Mouse (Mus musculus) cerebellum, adult 2 months (tissue): ENCODE data around the gene Ephb2. TPM values are rescaled to one million over a fixed set of nuclear protein-coding genes. Genes with fewer than 3 reads are reported as not detected.
A peak's percentile ranks its signal among the peaks of the same experiment; 100 is the strongest.

Experiments
- DNase-seq, 2 experiments: peaks; one replicate each; pipeline ENCODE4 v3.0.0; 2021
- H3K27ac ChIP-seq: fragments of 200-500 bp; 2 replicates; pipeline ENCODE4 v1.5.1; 2012; ENCODE audit warnings: low read length, control low read depth, inconsistent platforms; ENCODE audit not compliant: insufficient read depth
- H3K27me3 ChIP-seq: fragments of 200-500 bp; 2 replicates; pipeline ENCODE4 v1.6.1; 2012; ENCODE audit warnings: inconsistent platforms, mild to moderate bottlenecking, low read length, moderate library complexity; ENCODE audit not compliant: control insufficient read depth, insufficient read depth
- H3K4me1 ChIP-seq: fragments of 200-500 bp; 2 replicates; pipeline ENCODE4 v1.6.1; 2011; ENCODE audit warnings: low read length; ENCODE audit not compliant: control insufficient read depth, insufficient read depth
- H3K4me3 ChIP-seq: fragments of 200-500 bp; replicated peaks from 2 replicates; pipeline ENCODE3; 2011; ENCODE audit warnings: mild to moderate bottlenecking, low read depth, low read length, control low read depth; ENCODE audit not compliant: insufficient read depth
- CTCF ChIP-seq: fragments of 200-500 bp; IDR thresholded peaks from 2 replicates; pipeline ENCODE4 v1.5.1; 2011; ENCODE audit warnings: low read depth, mild to moderate bottlenecking, control low read depth, low read length, moderate library complexity, borderline replicate concordance; ENCODE audit not compliant: insufficient read depth
- POLR2A ChIP-seq: fragments of 200-500 bp; IDR thresholded peaks from 2 replicates; pipeline ENCODE4 v1.6.1; 2011; ENCODE audit warnings: low read length, control low read depth, borderline replicate concordance; ENCODE audit not compliant: insufficient read depth
- WGBS: fragments of 180-500 bp; shearing (Covaris S2); methylation state at CpG from one replicate; pipeline ENCODE4 v1.1.7; 2018; 5-methylcytosine and 5-hydroxymethylcytosine counted together
- polyA plus RNA-seq: library from polyadenylated mRNA; depleted of rRNA; stranded (reverse); fragments of >200 nt; gene quantifications from 2 replicates; pipeline ENCODE4 v1.2.3, GENCODE M21; 2012

Gene Ephb2
- polyA plus RNA-seq, 1 experiment, result 29.1 TPM

DNA sequence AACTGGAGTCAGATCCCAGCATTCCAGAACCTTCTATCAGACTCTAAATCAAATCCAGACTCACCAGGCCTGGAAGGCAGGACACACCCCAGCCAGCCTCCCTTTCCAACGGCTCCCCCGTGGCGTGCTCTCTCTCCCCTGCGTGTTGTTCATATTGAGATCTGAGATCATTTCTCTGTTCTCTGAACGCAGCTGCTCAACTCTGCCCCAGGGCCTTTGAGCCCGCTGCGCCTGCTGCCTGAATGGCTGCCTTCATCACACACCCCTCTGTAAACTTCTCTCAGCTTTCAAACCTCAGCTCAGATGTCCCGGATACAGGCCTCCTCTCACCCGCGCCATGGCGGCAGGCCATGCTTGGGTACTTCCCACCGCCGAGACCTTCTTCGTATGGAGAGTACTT, 155.1 kb downstream of the Ephb2 start:
- 80% methylated on average over 14 of the region's 14 CpGs for WGBS
- Histone ChIP-seq H3K27me3 (no peaks in the 10 kb centered on the region), H3K4me1 (0 out of 2 replicates have a peak, but pooled peaks cover 2% of the 10 kb centered on the region), H3K27ac (no peak overlapping the region), H3K4me3 (no peak overlapping the region)
- DNase-seq, result no peak
- TF ChIP-seq POLR2A (no peak), CTCF (no peak)

DNA sequence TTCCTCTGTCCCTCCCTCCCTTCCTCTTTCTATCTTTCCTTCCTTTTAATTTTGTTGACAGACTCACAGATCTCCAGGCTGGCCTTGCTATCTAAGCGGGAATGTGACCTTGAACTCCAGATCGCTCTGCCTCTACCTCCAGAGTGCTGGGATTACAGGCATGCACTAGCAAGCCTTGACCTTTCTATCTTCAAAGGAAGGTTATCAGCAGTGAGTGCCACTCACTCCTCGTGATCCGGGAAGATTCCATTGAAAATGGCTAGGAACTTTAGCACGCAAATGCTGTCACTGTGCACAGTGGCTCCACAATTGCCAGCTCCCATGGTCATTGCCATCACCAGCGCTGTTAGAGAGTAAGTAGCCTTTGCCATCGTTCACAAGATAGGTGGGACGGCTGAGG, 156.6 kb downstream of the Ephb2 start:
- no peak for TF ChIP-seq CTCF
- no peak for TF ChIP-seq POLR2A
- Histone ChIP-seq H3K27me3 (no peaks in the 10 kb centered on the region), H3K27ac (no peak overlapping the region), H3K4me3 (no peak overlapping the region), H3K4me1 (0 out of 2 replicates have a peak, but pooled peaks cover 2% of the 10 kb centered on the region)
- no peak for DNase-seq
- 87% methylated on average over 8 of the region's 8 CpGs for WGBS

DNA sequence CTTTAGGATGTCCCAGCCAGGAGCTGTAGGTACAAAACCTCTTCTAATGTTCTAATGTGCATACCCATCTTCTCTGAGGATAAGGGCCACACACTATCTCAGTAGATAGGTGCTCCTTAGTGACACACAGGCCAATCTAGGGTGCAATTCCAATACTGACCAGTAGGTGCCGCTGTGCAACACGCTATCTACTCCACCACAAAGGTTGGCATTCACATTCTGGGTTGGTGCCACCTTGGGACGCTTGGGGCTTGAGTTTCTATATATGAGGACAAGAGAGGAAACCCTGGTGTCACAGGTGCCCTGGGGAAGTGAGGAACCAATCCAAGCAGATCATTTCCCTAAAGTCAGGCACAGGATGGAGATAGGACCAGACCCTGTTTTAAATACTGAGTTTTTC, 157.3 kb downstream of the Ephb2 start:
- WGBS, result 2% methylated on average over 3 of the region's 3 CpGs
- TF ChIP-seq CTCF (peak; percentile 99), POLR2A (no peak)
- Histone ChIP-seq H3K27ac (no peak overlapping the region), H3K4me3 (no peak overlapping the region), H3K4me1 (0 out of 2 replicates have a peak, but pooled peaks cover 2% of the 10 kb centered on the region), H3K27me3 (no peaks in the 10 kb centered on the region)
- peak; percentile 86 to 95 for DNase-seq

DNA sequence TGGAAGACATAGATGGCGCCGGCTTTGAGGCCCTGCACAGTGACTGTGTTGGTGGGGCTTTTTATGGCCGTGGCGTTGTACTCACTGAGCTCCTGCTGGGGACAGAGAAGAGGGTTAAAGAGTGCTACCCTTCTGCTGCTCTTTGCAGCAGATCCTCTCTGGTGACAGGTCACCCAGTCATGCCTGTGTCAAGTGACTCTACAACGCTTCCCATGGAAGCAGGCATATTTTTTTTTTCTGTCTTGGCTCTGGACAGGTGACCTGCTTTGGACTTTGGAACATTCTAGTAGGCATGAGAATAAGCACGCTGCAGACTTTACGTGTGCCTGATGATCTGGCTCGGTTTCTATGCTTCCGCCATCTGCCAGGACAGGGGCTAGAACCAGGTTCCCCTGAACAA, 160.3 kb downstream of the Ephb2 start:
- 66% methylated on average over 9 of the region's 9 CpGs for WGBS
- H3K27ac ChIP-seq, result no peak overlapping the region
- DNase-seq, result no peak
- no peaks in the 10 kb centered on the region for H3K27me3 ChIP-seq
- no peak overlapping the region for H3K4me3 ChIP-seq
- TF ChIP-seq CTCF, result no peak
- H3K4me1 ChIP-seq, result 0 out of 2 replicates have a peak, but pooled peaks cover 2% of the 10 kb centered on the region

DNA sequence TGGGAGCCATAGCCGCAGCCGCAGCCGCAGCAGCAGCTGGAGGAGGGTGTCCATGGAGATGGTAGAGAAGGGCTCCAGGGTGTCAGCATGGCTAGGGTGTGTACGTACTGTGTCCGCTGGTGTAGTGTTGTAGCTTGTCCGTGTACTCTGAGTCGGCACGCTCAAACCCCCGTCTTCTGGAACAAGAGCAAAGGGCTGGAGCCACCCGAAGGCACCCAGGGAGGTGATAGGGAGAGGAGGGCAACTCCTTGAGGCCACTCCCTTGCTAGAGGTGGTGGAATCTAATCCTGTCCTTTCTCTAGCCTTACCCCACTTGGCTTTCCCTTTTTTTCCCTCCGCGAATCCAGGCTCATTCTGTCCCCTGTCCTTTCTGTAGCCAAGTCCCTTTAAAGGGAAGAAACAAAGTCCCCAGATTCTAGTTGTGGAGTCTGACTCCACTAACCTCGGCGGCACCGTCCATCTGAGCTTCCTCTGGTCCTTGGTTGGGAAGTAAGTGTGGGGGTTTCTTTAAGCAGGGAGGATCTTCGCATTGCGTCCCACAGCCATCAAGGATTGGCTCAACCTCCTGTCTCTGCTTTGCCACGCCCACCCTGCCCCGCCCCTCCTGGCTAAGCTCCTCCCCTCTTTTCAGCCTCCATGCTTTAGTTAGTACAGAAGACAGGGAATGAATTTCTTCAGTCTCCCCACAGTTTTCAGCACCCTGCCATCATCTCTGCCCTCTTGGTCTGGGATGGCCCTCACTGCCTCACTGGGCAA, 163.3 kb downstream of the Ephb2 start:
- DNase-seq, result no peak
- WGBS, result 90% methylated on average over 19 of the region's 19 CpGs

DNA sequence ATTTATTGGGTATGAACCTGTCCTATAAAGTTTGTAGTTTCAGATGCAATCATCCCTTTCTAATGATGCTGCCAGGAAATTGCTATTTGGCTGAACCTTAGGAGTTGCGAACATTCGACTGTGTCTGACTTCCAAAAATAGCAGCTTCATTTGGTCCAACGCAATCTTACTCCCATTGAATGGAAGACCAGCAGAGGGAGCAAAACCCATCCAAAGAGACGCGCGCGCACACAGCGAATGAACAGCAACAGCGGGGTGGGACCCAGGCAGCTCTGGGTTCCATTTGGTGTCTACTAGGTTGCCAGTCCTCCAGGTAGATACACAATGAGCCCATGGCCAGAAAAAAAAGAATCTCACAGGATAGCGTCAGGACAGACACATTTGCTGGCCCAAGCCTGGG, 168.0 kb downstream of the Ephb2 start:
- Histone ChIP-seq H3K4me1 (no peaks in the 10 kb centered on the region), H3K27ac (no peak overlapping the region), H3K27me3 (no peaks in the 10 kb centered on the region), H3K4me3 (no peak overlapping the region)
- TF ChIP-seq CTCF (peak; percentile 19; the same call in 1 of the 2 replicates), POLR2A (no peak)
- 60% methylated on average over 10 of the region's 10 CpGs for WGBS
- DNase-seq, result no peak

More for the DNA sequence above, 163.3 kb downstream of the Ephb2 start:
- Histone ChIP-seq H3K4me3 (no peak overlapping the region), H3K27me3 (no peaks in the 10 kb centered on the region), H3K4me1 (no peaks in the 10 kb centered on the region), H3K27ac (no peak overlapping the region)
- TF ChIP-seq CTCF, result no peak
- no peak for TF ChIP-seq POLR2A

DNA sequence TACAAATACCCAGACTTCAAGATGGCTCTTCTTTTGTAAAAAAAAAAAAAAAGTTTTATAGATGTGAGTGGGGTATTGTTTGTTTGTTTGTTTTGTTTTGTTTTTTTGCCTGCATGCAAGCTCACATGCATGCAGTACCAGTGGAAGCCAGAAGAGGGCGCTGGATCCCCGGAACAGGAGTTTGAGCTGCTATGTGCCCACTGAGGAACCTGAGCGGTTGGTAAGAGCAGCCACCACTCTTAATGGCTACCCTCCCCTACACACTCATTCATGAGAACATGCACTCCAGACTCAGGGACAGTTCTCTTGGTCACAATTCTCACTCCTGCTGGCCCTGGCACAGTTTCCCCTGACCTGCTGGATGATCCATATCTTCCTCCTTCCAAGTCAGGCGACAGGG, 169.8 kb downstream of the Ephb2 start:
- H3K4me1 ChIP-seq, result no peaks in the 10 kb centered on the region
- H3K27me3 ChIP-seq, result no peaks in the 10 kb centered on the region
- no peak for TF ChIP-seq POLR2A
- peak; percentile 62 for TF ChIP-seq CTCF
- no peak overlapping the region for H3K27ac ChIP-seq
- WGBS, result 41% methylated on average over 4 of the region's 4 CpGs
- no peak for DNase-seq
- H3K4me3 ChIP-seq, result no peak overlapping the region

DNA sequence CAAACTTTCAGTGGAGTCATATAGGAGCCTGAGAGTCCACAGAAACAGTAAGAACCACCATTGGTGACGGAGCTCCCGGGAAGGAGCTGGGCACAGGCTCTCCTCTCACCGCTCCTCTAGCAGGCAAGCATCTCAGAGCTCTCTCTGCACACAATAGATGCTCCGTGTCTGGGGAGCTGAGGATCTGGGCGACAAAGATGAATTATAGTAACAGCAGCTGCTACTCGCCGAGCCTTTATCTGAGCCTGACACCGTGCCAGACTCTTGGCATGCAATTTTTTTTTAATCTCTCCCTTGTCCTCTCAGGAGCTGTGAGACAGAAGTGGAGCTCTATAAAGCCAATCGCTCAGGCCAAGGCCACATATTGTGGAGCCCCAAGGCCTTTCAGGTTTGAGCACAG, 170.7 kb downstream of the Ephb2 start:
- DNase-seq, result peak; percentile 55 to 66
- TF ChIP-seq POLR2A (no peak), CTCF (no peak)

More for the DNA sequence above, 170.7 kb downstream of the Ephb2 start:
- Histone ChIP-seq H3K4me1 (no peaks in the 10 kb centered on the region), H3K27me3 (no peaks in the 10 kb centered on the region), H3K27ac (no peak overlapping the region; the same call in 1 of the 2 replicates), H3K4me3 (no peak overlapping the region)
- WGBS, result 13% methylated on average over 9 of the region's 9 CpGs
